Mouse (Mus musculus) bone marrow, adult 2 months (tissue): ENCODE data around the gene Rab3gap2.

Experiments
- CTCF ChIP-seq: fragments of 200-500 bp; IDR thresholded peaks from 2 replicates; pipeline ENCODE4 v1.5.1; 2011; ENCODE audit warnings: low read length, control low read depth; ENCODE audit not compliant: control insufficient read depth, insufficient read depth
- POLR2A ChIP-seq: fragments of 200-500 bp; IDR thresholded peaks from 2 replicates; pipeline ENCODE4 v1.6.1; 2011; ENCODE audit warnings: low read depth, mild to moderate bottlenecking, control low read depth, low read length, borderline replicate concordance; ENCODE audit not compliant: control insufficient read depth

- TF ChIP-seq CTCF (no peak), POLR2A (no peak)
These were observed 108.0 kb downstream of the Rab3gap2 start for GRCm38 (mm10) chr1:185311949-185312348.
